ENCODE assay signal across 10 mouse cellular contexts in genomic region chr6:140546648-140547201, GRCm38 (mm10).
DNase-seq lines count a peak whose midpoint lies in the region; TF ChIP-seq lines count a peak whose summit lies in the region.
"Had no signal": no experiment of that assay in that cellular context is flagged by ENCODE, and none has a peak within 500 bp of the region (broad histone marks: within the 10 kb centered on the region; RNA-seq: fewer than 3 reads in every experiment).

No protein-coding gene starts in this region.

- peaks cover 27% of the 10 kb centered on the region for H3K36me3 ChIP-seq in heart, embryonic 10.5 days

- WGBS in heart, embryonic 10.5 days, result 28% methylated on average over 12 of the region's 12 CpGs

- H3K4me1 ChIP-seq in heart, embryonic 10.5 days, result peaks cover 26% of the 10 kb centered on the region
- H3K4me1 ChIP-seq in embryonic fibroblast, embryonic 13.5 days (ENCODE audit: control insufficient read depth, insufficient read depth, low read length), result peaks cover 22% of the 10 kb centered on the region

- H3K27me3 ChIP-seq in heart, embryonic 10.5 days (ENCODE audit: insufficient read depth, poor library complexity, severe bottlenecking), result no peaks in the 10 kb centered on the region

- no peak for DNase-seq in heart, embryonic 10.5 days (ENCODE audit: low spot score)
- DNase-seq in heart, adult 11 months, result no peak
- peak; percentile 54 for DNase-seq in 3134 (ENCODE audit: extremely low read depth, insufficient read length, low spot score)
- DNase-seq in kidney, postnatal 14 days, result peak; percentile 54
- no peak for DNase-seq in left cerebral cortex, postnatal 10 days (ENCODE audit: extremely low spot score in 1 of 2, low spot score in 2 of 2)
- no peak for DNase-seq in frontal cortex, postnatal 10 days (ENCODE audit: low spot score in 2 of 2)
- DNase-seq in T-cell, adult 2 months (ENCODE audit: low spot score), result no peak
- DNase-seq: layer of hippocampus, adult 9-11 months; right cerebral cortex, postnatal 14 days had no signal

- no peaks in the 10 kb centered on the region for H3K9me3 ChIP-seq in heart, embryonic 10.5 days

- TF ChIP-seq CTCF in embryonic fibroblast, embryonic 13.5 days (IDR thresholded peaks at IDR 0.05; ENCODE audit: borderline replicate concordance, insufficient read depth, low read length), result no peak

- H3K4me3 ChIP-seq in heart, embryonic 10.5 days, result peak overlapping the region; percentile 22; the same call in 1 of the 2 replicates
- no peak overlapping the region for H3K4me3 ChIP-seq in embryonic fibroblast, embryonic 13.5 days (ENCODE audit: insufficient read depth, low read length)

- H3K27ac ChIP-seq in heart, embryonic 10.5 days, result peak overlapping the region; percentile 74
- H3K27ac ChIP-seq in embryonic fibroblast, embryonic 13.5 days (ENCODE audit: insufficient read depth, low read length), result peak overlapping the region; percentile 38; the same call in 1 of the 2 replicates

- TF ChIP-seq POLR2A in embryonic fibroblast, embryonic 13.5 days (IDR thresholded peaks at IDR 0.05; ENCODE audit: low read depth, low read length), result no peak

- intact Hi-C loops in left cerebral cortex, postnatal 10 days (cut with DNase I), result no loop called here

Comparison
In these comparisons a context has a peak if more than half of its experiments do, and no peak if none do; other contexts are left out.
1. DNase-seq: peak in 3134 (single experiment) and kidney, postnatal 14 days (single experiment); none in heart, embryonic 10.5 days (single experiment), heart, adult 11 months (single experiment), left cerebral cortex, postnatal 10 days (0 of 2), frontal cortex, postnatal 10 days (0 of 2) and T-cell, adult 2 months (single experiment).